Mouse (Mus musculus) spleen, postnatal 4 days (tissue): Measurements from ENCODE around the gene Rab3a.

Experiments
- DNase-seq, 2 experiments: peaks; one replicate each; pipeline ENCODE4 v3.0.0; 2022; ENCODE audit warnings: low spot score in 2 of 2

Rab3a gene

GRCm38 (mm10) chr8:70754043-70754870 is at the start of gene Rab3a:
Rab3a (plus strand) TSS chr8:70754679.
- DNase-seq = peak; percentile 96

DNA sequence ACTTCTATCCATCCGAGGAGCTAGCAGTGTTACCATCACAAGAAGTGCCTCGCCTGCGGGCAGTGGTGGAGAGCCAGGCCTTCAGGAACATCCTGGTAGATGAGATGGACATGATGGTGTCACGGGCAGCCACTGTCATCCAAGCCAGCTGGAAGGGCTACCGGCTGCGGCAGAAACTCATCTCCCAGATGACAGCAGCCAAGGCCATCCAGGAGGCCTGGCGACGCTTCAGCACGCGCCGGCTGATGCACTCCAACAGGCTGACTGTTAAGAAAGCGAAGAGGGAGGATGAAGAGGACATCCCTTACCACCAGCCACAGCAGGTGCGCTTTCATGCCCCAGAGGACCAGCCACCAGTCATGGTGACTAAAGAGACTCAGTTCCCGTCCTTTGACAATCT is 46.2 kb upstream of the Rab3a start:
- no peak for DNase-seq

- DNase-seq = no peak
Observed at GRCm38 (mm10) chr8:70709794-70710193, 44.7 kb upstream of the Rab3a start.

DNA sequence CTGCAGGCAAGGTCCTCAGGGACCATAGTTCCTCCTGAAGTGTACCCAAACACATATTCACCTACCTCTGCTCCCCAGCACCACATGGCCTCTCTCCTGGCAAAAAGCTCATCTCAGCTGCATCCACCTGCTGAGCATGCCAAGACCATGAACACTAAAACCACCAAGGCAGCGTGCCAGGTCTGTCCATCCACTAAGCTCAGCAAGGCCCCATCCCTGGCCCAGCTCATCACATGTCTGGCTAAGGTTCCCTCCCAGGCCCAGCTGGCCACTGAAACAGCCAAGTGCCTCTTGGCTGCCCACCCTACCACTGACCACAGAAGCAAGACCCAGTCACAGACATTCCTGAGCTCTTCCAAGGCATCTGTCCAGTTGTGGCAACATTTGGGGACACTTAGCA is 44.2 kb upstream of the Rab3a start:
- DNase-seq = no peak

DNA sequence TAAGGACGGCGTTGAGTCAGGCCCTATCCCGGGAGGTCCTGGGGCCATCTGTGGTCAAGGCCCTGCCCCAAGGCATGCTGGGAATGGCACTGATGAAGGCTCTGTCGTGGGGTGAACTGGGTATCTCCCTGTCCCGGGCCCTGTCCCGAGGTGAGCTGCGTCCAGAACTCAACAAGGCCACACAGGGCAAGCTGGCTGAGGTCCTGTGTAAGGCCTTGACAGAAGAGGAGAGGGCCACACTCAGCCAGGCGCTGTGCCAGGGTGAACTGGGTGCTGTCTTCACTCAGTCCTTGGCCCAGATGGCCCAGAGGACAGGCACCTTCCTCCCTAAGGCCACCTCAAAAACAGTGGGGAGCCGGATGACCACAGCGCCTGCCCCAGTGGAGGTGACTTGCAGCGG is 43.4 kb upstream of the Rab3a start:
- DNase-seq = no peak

GRCm38 (mm10) chr8:70713991-70714390 is 40.5 kb upstream of the Rab3a start:
- DNase-seq = no peak

- no peak for DNase-seq
Observed at GRCm38 (mm10) chr8:70715086-70715485, 39.4 kb upstream of the Rab3a start.

- DNase-seq = no peak
Observed at GRCm38 (mm10) chr8:70716521-70717400, 37.7 kb upstream of the Rab3a start.

- DNase-seq = peak; percentile 75 to 92
Observed at GRCm38 (mm10) chr8:70718297-70718696, 36.2 kb upstream of the Rab3a start, which contains the start of gene Gm3336. Gm3336 (plus strand) TSS chr8:70718543.

DNA sequence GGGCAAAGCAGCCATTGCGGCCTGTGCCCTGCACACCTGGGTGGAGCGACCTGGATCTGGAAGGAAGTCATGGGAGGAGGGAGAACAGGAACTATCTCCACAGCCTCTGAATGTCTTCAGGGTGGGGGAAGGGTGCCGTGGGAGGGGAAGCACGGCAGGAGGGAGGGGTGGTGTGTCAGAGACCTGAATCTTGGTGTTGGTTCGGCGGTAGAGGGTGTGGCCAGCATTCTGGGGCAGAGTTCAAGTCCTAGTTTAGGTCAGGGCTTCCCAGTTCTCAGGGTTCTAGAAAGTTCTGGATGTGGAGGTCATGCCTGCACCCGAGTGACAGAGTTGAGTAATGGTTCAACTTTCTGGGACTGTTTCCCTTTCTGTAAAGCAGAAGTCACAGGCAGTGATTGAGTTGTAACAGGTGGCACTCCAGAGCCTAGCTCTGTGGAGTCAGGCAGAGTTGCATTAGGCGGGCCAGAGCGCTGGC is 34.6 kb upstream of the Rab3a start:
- DNase-seq = peak in 1 of 2 experiments; percentile 63

DNA sequence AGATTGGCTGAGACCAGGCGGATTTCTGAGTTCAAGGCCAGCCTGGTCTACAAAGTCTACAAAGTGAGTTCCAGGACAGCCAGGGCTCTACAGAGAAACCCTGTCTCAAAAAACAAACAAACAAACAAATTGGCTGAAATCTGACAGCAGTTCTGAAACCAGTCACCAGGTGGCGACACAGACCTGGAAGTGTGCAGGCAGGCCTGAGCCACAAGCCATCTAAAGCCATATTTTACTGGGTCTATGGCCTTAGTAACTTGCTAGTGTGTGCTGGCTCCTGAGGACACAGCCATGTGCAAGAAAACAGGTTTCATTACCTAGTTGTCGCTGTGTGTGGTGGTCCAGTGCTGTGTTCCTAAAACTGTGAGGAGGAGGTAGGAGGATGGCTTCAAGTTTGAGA is 33.7 kb upstream of the Rab3a start:
- peak; percentile 79 to 93 for DNase-seq

- DNase-seq = no peak
Observed at GRCm38 (mm10) chr8:70721601-70722000, 32.9 kb upstream of the Rab3a start.

GRCm38 (mm10) chr8:70723486-70724210 is 30.8 kb upstream of the Rab3a start, which contains the start of gene Pde4c:
Pde4c (plus strand) TSS chr8:70723720.
- DNase-seq = no peak

GRCm38 (mm10) chr8:70724216-70724615 is 30.3 kb upstream of the Rab3a start:
- no peak for DNase-seq

- DNase-seq = peak in 1 of 2 experiments; percentile 70
Observed at GRCm38 (mm10) chr8:70725792-70726447, 28.6 kb upstream of the Rab3a start.

DNA sequence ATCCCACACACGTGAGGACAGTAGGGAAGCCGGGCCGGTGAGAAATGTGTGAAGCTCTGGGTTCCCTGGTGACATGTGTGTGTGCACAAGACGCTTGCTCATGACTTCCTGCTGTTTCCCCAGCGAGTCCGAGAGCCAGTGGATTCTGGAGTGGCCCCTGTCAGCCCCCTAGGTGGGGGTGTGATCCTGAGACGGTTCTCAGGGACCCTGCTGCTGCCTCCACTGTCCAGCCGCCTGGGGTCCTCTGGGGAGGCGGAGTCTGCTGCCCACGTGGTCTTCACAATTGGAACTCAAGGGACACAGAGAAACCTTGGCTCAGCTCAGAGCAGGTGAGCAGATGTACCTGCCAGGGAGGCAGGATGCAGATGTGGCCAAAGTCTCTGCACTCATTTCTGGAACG is 27.8 kb upstream of the Rab3a start:
- no peak for DNase-seq

DNA sequence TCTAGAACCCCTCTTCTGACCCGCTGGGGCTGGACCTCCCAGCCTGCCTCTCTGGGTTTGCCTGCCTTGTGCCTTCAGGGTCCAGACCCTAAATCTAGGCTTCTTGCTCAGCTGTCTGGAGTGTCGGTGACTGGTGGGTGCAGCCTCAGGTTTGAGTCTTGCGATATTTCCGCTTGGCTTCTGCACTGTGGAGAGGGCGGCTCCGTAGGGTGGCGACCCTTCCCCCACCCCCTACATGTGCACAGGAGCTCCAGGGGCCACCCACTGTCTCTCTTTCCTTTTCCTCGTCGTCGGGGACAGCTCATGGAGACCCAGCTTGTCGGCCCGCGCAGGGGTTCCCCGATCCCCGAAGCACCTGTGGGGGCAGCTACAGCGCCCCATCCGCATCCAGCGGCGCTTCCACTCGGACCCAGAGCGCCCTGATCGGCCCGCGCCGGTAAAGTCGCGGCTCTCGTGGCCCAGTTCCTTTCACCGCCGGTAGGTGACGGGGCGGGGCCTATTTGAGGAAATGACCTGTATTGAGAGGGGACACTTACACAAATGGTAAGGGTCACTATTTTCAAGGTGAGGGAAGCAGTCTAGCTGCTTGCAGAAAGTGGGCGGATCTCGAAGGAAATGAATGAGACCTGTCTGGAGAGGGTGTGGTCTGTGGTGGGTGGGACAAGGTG is 24.5 kb upstream of the Rab3a start:
- peak; percentile 58 to 79 for DNase-seq

DNA sequence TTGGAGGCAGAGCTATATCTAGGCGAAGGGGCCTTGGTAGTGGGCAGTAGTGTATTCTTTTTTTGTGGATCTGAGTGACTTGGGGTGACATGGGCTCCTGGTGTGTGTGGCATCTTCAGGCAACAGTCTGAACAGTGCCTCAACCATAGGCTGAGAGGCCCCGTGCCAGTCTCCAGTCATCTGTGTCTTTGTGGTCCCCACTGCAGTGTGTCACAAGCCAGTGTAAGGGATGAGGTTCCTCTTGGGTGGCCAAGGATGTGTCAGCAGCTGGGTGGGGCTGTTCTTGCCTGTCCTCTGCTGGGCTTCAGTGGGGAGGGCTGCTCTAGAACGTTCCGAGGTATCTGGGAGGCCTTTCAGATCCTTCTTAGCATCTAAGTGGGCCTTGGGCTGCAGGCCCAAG is 23.5 kb upstream of the Rab3a start:
- DNase-seq = peak; percentile 48 to 69

- no peak for DNase-seq
Observed at GRCm38 (mm10) chr8:70737705-70738104, 16.8 kb upstream of the Rab3a start.

- DNase-seq = no peak
Observed at GRCm38 (mm10) chr8:70738211-70738610, 16.3 kb upstream of the Rab3a start.

DNA sequence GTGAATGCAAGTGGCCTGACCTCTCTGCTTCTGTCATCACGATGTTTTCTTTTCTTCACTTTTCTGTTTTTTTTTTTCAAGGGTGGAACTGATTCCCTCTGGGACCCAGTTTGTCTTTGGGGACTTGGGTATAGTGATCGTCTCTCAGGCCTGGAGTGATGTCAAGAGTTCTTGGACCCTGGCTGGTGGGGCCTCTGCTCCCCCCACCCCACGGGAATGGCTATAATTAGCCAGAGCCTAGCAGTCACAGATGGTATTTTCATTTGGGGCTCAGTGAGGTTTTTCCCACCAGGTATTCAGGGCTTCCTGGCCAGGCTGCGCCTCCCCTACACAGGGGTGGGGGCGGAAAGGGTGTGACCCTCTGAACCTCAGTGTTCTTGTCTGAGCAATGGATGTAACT is 12.8 kb upstream of the Rab3a start:
- no peak for DNase-seq
